Mouse (Mus musculus) ES-E14 (cell line): ENCODE data around the gene Afap1. TPM values are rescaled to one million over a fixed set of nuclear protein-coding genes. Genes with fewer than 3 reads are reported as not detected.

ENCODE experiments used
- DNase-seq: peaks from one replicate; pipeline ENCODE4 v3.0.0-alpha.2; 2013; ENCODE audit warnings: low read depth, low spot score
- H3K27ac ChIP-seq: 2 replicates; pipeline ENCODE4 v1.5.1; 2012; ENCODE audit warnings: low read depth, mild to moderate bottlenecking, low read length, moderate library complexity, mixed read lengths; ENCODE audit not compliant: poor library complexity, insufficient read depth, severe bottlenecking
- H3K36me3 ChIP-seq: 2 replicates; pipeline ENCODE4 v1.6.1; 2012; ENCODE audit warnings: mild to moderate bottlenecking, low read length, moderate library complexity, mixed read lengths; ENCODE audit not compliant: control insufficient read depth, poor library complexity, insufficient read depth, severe bottlenecking
- H3K4me1 ChIP-seq, 2 experiments: fragments of 150-350 bp in 1 of 2; sonication (generic) in 1 of 2; 2 replicates each; pipeline ENCODE4 v1.6.1; 2012; ENCODE audit warnings: low read length in 2 of 2, mild to moderate bottlenecking in 1 of 2, mixed read lengths in 1 of 2; ENCODE audit not compliant: control insufficient read depth in 2 of 2, insufficient read depth in 2 of 2, poor library complexity in 1 of 2
- H3K4me3 ChIP-seq, 2 experiments: fragments of 150-350 bp in 1 of 2; sonication (generic) in 1 of 2; 2 replicates each; pipeline ENCODE4 v1.5.1; 2012; ENCODE audit warnings: low read length in 2 of 2, low read depth in 1 of 2, mild to moderate bottlenecking in 1 of 2, mixed read lengths in 1 of 2; ENCODE audit not compliant: insufficient read depth in 1 of 2, poor library complexity in 1 of 2, severe bottlenecking in 1 of 2
- H3K9ac ChIP-seq: 2 replicates; pipeline ENCODE4 v1.6.1; 2012; ENCODE audit warnings: low read depth, mild to moderate bottlenecking, low read length, mixed read lengths; ENCODE audit not compliant: poor library complexity, insufficient read depth, severe bottlenecking
- H3K9me3 ChIP-seq: fragments of 150-350 bp; sonication (generic); 2 replicates; pipeline ENCODE4 v1.6.1; 2012; ENCODE audit warnings: low read depth, mild to moderate bottlenecking, low read length; ENCODE audit not compliant: control insufficient read depth, insufficient read depth
- CHD2 ChIP-seq: IDR thresholded peaks from 2 replicates; pipeline ENCODE4 v1.6.1; 2014; ENCODE audit warnings: mild to moderate bottlenecking, low read depth, low read length, inconsistent platforms
- HCFC1 ChIP-seq: IDR thresholded peaks from 2 replicates; pipeline ENCODE4 v1.6.1; 2012; ENCODE audit warnings: low read length, inconsistent platforms, borderline replicate concordance; ENCODE audit not compliant: insufficient read depth
- MAFK ChIP-seq: IDR thresholded peaks from 2 replicates; pipeline ENCODE4 v1.6.1; 2014; ENCODE audit warnings: mild to moderate bottlenecking, low read depth, low read length, inconsistent platforms; ENCODE audit not compliant: insufficient read depth
- ZC3H11A ChIP-seq: IDR thresholded peaks from 2 replicates; pipeline ENCODE4 v1.6.1; 2012; ENCODE audit warnings: low read depth, mild to moderate bottlenecking, inconsistent platforms, low read length, borderline replicate concordance
- ZNF384 ChIP-seq: IDR thresholded peaks from 2 replicates; pipeline ENCODE4 v1.6.1; 2012; ENCODE audit warnings: low read depth, low read length, inconsistent platforms
- in situ Hi-C, 2 experiments: fragments of 600-800 bp; cut with MboI; formaldehyde crosslinking; loops; one replicate each; pipeline ENCODE4 v1.15.1; 2025; ENCODE audit warnings: low sequenced_read_pairs in 2 of 2, inconsistent platforms in 1 of 2; ENCODE audit not compliant: unreplicated experiment in 2 of 2
- total RNA-seq: library from RNA; depleted of rRNA; stranded (reverse); fragments of 300-350 nt; gene quantifications from 2 replicates; pipeline ENCODE4 v1.2.3, GENCODE M21; 2012

Afap1 gene
- total RNA-seq, 1 experiment = 13.7 TPM

DNA sequence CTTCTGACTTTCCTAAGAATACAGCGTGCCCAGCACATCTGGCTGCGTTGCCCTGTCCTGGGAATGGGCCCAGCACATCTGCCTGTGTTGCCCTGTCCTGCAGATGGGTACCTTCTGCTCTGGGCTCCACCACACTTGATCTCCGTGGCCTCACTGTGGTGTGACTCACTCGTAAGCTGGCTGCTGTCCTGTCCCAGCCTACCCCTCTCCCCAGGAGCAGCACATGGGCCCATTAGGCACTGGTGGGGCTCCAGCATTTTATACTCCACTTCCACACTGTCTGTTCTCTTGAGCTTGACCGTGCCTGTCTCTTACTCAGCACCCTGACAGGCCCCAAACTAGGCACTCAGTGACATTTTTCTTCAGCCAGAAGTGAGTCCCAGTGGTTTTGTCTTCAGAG lies 113.5 kb downstream of the Afap1 start:
- in situ Hi-C loops = no loop called here
- Histone ChIP-seq H3K9ac (no peak overlapping the region), H3K9me3 (no peaks in the 10 kb centered on the region), H3K27ac (no peak overlapping the region), H3K4me3 (no peak overlapping the region), H3K36me3 (no peaks in the 10 kb centered on the region), H3K4me1 (no peaks in the 10 kb centered on the region)
- TF ChIP-seq CHD2 = no peak
- no peak for TF ChIP-seq ZNF384
- TF ChIP-seq HCFC1 = no peak
- TF ChIP-seq ZC3H11A = no peak
- no peak for TF ChIP-seq MAFK
- no peak for DNase-seq

DNA sequence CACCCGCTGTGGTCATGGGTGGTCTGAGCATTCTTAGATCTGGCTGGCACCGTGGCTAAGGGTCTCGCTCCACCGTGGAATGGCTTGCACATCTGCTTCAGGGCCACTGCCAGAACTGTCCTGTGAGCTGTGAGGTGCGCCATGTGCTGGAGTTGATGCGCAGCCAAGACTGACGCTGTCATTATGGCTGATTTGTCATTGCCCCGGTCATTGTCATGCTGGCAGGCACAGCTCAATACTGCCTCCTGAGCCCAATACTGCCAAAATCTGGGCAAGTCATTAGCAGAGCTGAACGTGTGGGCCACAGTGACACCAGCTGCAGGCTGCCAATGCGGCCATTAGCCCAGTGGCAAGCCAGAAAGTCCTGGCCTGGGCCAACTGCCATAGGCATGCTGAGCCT lies 114.5 kb downstream of the Afap1 start:
- in situ Hi-C loops = no loop called here

DNA sequence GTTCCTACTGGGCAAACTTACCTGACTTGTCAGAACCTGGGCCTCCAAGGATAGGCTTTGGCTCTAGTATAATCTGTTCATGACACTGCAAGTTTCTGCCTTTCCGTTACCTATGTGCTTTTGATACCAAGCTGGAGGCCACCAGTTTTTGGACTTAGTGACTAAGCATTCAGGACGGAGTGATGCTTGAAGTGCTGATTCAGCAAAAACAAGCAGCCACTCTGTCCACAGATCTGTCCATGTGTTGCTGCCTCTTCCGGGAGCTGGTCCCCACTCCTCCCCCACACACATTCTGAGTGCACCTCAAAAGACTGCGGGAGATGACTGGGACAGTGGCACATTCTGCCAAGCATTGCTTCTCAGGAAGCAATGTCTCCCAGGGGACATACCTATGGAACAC lies 116.3 kb downstream of the Afap1 start:
- H3K4me3 ChIP-seq = no peak overlapping the region
- no peak overlapping the region for H3K27ac ChIP-seq
- no peak for DNase-seq
- no peaks in the 10 kb centered on the region for H3K9me3 ChIP-seq
- H3K9ac ChIP-seq = no peak overlapping the region
- no peaks in the 10 kb centered on the region for H3K4me1 ChIP-seq
- TF ChIP-seq HCFC1 (no peak), ZC3H11A (no peak), MAFK (peak; percentile 97), ZNF384 (no peak)
- H3K36me3 ChIP-seq = no peaks in the 10 kb centered on the region
- in situ Hi-C loops = no loop called here

More for the DNA sequence above, 114.5 kb downstream of the Afap1 start:
- no peak for TF ChIP-seq HCFC1
- TF ChIP-seq ZC3H11A = no peak
- TF ChIP-seq CHD2 = no peak
- no peak for TF ChIP-seq ZNF384
- no peak for TF ChIP-seq MAFK
- no peak for DNase-seq
- H3K9me3 ChIP-seq = no peaks in the 10 kb centered on the region
- H3K27ac ChIP-seq = no peak overlapping the region
- no peak overlapping the region for H3K4me3 ChIP-seq
- no peak overlapping the region for H3K9ac ChIP-seq
- no peaks in the 10 kb centered on the region for H3K36me3 ChIP-seq
- no peaks in the 10 kb centered on the region for H3K4me1 ChIP-seq

DNA sequence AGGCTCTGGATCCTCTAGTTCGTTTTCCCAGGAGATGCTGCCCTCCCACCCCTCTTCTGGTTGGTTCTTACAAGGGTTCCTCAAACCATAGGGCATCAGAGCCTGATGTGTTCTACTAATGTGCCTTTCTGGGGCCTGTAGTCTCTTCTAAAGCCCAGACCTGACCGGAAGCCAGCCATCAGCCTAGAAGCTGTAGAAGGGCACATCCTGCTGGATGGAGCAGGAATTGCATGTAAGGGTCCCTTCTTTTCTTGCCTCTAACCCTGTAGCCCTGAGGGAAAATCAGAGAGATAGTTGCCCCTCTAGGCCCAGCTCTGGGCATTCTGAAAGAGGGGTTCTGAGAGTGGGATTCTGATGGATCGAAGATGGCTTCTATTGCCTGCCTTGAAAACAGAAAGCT lies 125.2 kb downstream of the Afap1 start:
- no peak overlapping the region for H3K9ac ChIP-seq
- no peaks in the 10 kb centered on the region for H3K36me3 ChIP-seq
- DNase-seq = peak; percentile 42
- in situ Hi-C loops = no loop called here
- H3K9me3 ChIP-seq = no peaks in the 10 kb centered on the region
- no peaks in the 10 kb centered on the region for H3K4me1 ChIP-seq
- no peak overlapping the region for H3K27ac ChIP-seq
- TF ChIP-seq ZC3H11A (peak; percentile 62), ZNF384 (no peak)
- H3K4me3 ChIP-seq = no peak overlapping the region

GRCm38 (mm10) chr5:36021091-36021490 lies 128.0 kb downstream of the Afap1 start:
- H3K4me3 ChIP-seq = no peak overlapping the region
- no peak for DNase-seq
- in situ Hi-C loops = no loop called here
- no peak overlapping the region for H3K9ac ChIP-seq
- no peaks in the 10 kb centered on the region for H3K4me1 ChIP-seq
- no peaks in the 10 kb centered on the region for H3K36me3 ChIP-seq
- H3K27ac ChIP-seq = no peak overlapping the region
- no peak for TF ChIP-seq MAFK
- no peak for TF ChIP-seq ZNF384
- TF ChIP-seq CHD2 = no peak
- no peak for TF ChIP-seq ZC3H11A
- TF ChIP-seq HCFC1 = no peak
- H3K9me3 ChIP-seq = no peaks in the 10 kb centered on the region
